ENCODE assay signal across 7 mouse cellular contexts in genomic region chr19:25000153-25000552, GRCm38 (mm10). TPM values are rescaled to one million over a fixed set of nuclear protein-coding genes. Genes with fewer than 3 reads are reported as not detected.
DNase-seq lines count a peak whose midpoint lies in the region; ATAC-seq lines count a peak whose summit lies in the region.

No protein-coding gene starts in this region.

- no peak for ATAC-seq in hindbrain, embryonic 11.5 days (ENCODE audit: low FRiP score)
- no peak for ATAC-seq in liver, embryonic 12.5 days
- ATAC-seq in granulocyte monocyte progenitor cell, adult 5-6 weeks (replicated peaks; ENCODE audit: poor library complexity, severe bottlenecking), result no peak

- H3K9me3 ChIP-seq in hindbrain, embryonic 11.5 days (ENCODE audit: control insufficient read depth, low read length), result no peaks in the 10 kb centered on the region
- no peaks in the 10 kb centered on the region for H3K9me3 ChIP-seq in liver, embryonic 12.5 days (replicated peaks)

- WGBS in hindbrain, embryonic 11.5 days, result 29% methylated on average over 9 of the region's 9 CpGs
- 6% methylated on average over 9 of the region's 9 CpGs for WGBS in liver, embryonic 12.5 days (ENCODE audit: insufficient replicate concordance)

- H3K9ac ChIP-seq in hindbrain, embryonic 11.5 days (ENCODE audit: low read depth, low read length), result no peak overlapping the region
- peak overlapping the region; percentile 77 for H3K9ac ChIP-seq in liver, embryonic 12.5 days

- no peaks in the 10 kb centered on the region for H3K36me3 ChIP-seq in hindbrain, embryonic 11.5 days (ENCODE audit: control insufficient read depth, insufficient read depth, low read length)
- H3K36me3 ChIP-seq in liver, embryonic 12.5 days, result no peaks in the 10 kb centered on the region

- peaks cover 40% of the 10 kb centered on the region for H3K27me3 ChIP-seq in hindbrain, embryonic 11.5 days (ENCODE audit: control insufficient read depth, insufficient read depth, low read length)
- H3K27me3 ChIP-seq in liver, embryonic 12.5 days (replicated peaks), result peaks cover 8% of the 10 kb centered on the region; the same call in 1 of the 2 replicates

- no peaks in the 10 kb centered on the region for H3K4me1 ChIP-seq in hindbrain, embryonic 11.5 days (replicated peaks; ENCODE audit: control insufficient read depth, insufficient read depth, low read length)
- peaks cover 73% of the 10 kb centered on the region for H3K4me1 ChIP-seq in liver, embryonic 12.5 days

- H3K27ac ChIP-seq in hindbrain, embryonic 11.5 days (ENCODE audit: low read depth, low read length), result no peak overlapping the region
- H3K27ac ChIP-seq in liver, embryonic 12.5 days, result peak overlapping the region; percentile 84

- 0 out of 2 replicates have a peak overlapping the region, but pooled peaks have one; percentile 70 for H3K4me3 ChIP-seq in hindbrain, embryonic 11.5 days (ENCODE audit: low read depth, low read length)
- peak overlapping the region; percentile 77 for H3K4me3 ChIP-seq in liver, embryonic 12.5 days

- DNase-seq in A20 (ENCODE audit: low read depth, low spot score), result peak; percentile 56
- peak; percentile 12 for DNase-seq in CD4-positive helper T cell, adult 2 months (ENCODE audit: low read depth, low spot score)
- no peak for DNase-seq in hindbrain, embryonic 11.5 days (ENCODE audit: low spot score)
- DNase-seq in cerebellum, adult 8-10 months, result no peak
- no peak for DNase-seq in urinary bladder, adult 2 months (ENCODE audit: low spot score)

- no peak overlapping the region for H3K4me2 ChIP-seq in hindbrain, embryonic 11.5 days (replicated peaks; ENCODE audit: low read depth, low read length)
- peak overlapping the region; percentile 91 for H3K4me2 ChIP-seq in liver, embryonic 12.5 days

RNA-seq across cellular contexts. Expression of gene Dock8, which starts 0.8 kb away (rescaled TPM):
- polyA plus RNA-seq in hindbrain, embryonic 11.5 days (2014; fragmentation: Nextera tagmentation; extraction: Ambion mirVana), result 0.70 and 4.1 TPM in 2 replicates
- polyA plus RNA-seq in liver, embryonic 12.5 days (2016; fragmentation: Nextera tagmentation; extraction: Ambion mirVana), result 10.6 and 11.0 TPM in 2 replicates
- polyA plus RNA-seq in urinary bladder, adult 2 months (2012; rRNA removed), result 28.4 and 29.7 TPM in 2 replicates
- total RNA-seq in granulocyte monocyte progenitor cell, adult 5-6 weeks (2014; fragmentation: Nextera tagmentation), result 100 and 126 TPM in 2 replicates
- 46.1 and 58.8 TPM in 2 replicates for total RNA-seq in granulocyte monocyte progenitor cell, adult 5-6 weeks (2017)

RNA-seq across cellular contexts. Expression of gene Cbwd1, which starts 38.7 kb away (rescaled TPM):
- 24.9 and 25.3 TPM in 2 replicates for polyA plus RNA-seq in hindbrain, embryonic 11.5 days (2014; fragmentation: Nextera tagmentation; extraction: Ambion mirVana)
- 14.4 and 16.9 TPM in 2 replicates for polyA plus RNA-seq in liver, embryonic 12.5 days (2016; fragmentation: Nextera tagmentation; extraction: Ambion mirVana)
- 12.2 and 13.7 TPM in 2 replicates for polyA plus RNA-seq in urinary bladder, adult 2 months (2012; rRNA removed)
- 5.3 and 14.2 TPM in 2 replicates for total RNA-seq in granulocyte monocyte progenitor cell, adult 5-6 weeks (2014; fragmentation: Nextera tagmentation)
- total RNA-seq in granulocyte monocyte progenitor cell, adult 5-6 weeks (2017), result 24.6 and 37.7 TPM in 2 replicates

Comparison
In these comparisons a context has a peak if more than half of its experiments do, and no peak if none do; other contexts are left out.
1. DNase-seq: peak in A20 (single experiment) and CD4-positive helper T cell, adult 2 months (single experiment); none in hindbrain, embryonic 11.5 days (single experiment), cerebellum, adult 8-10 months (single experiment) and urinary bladder, adult 2 months (single experiment).